Mouse (Mus musculus) midbrain, embryonic 13.5 days (tissue): ENCODE data around the gene Agap1. TPM values are rescaled to one million over a fixed set of nuclear protein-coding genes. Genes with fewer than 3 reads are reported as not detected.

Source experiments
- ATAC-seq: fragments of 200-750 bp; cut with Nextera tagmentation; 2 replicates; pipeline ENCODE4 v1.8.0; 2017; ENCODE audit warnings: mild to moderate bottlenecking, moderate TSS enrichment, moderate library complexity
- H3K27ac ChIP-seq: fragments of 300-500 bp; sonication (generic); 2 replicates; pipeline ENCODE4 v1.5.1; 2015; ENCODE audit warnings: inconsistent platforms, mild to moderate bottlenecking, moderate library complexity
- H3K27me3 ChIP-seq: fragments of 300-500 bp; sonication (generic); 2 replicates; pipeline ENCODE4 v1.6.1; 2015; ENCODE audit warnings: mild to moderate bottlenecking, inconsistent platforms
- H3K36me3 ChIP-seq: fragments of 300-500 bp; sonication (generic); 2 replicates; pipeline ENCODE4 v1.6.1; 2015; ENCODE audit warnings: mild to moderate bottlenecking, inconsistent platforms
- H3K4me1 ChIP-seq: fragments of 300-500 bp; sonication (generic); replicated peaks from 2 replicates; pipeline ENCODE4 v1.6.1; 2015; ENCODE audit warnings: inconsistent platforms
- H3K4me2 ChIP-seq: fragments of 300-500 bp; sonication (generic); replicated peaks from 2 replicates; pipeline ENCODE4 v1.6.1; 2015; ENCODE audit warnings: moderate library complexity, mild to moderate bottlenecking, inconsistent platforms
- H3K4me3 ChIP-seq: fragments of 300-500 bp; sonication (generic); replicated peaks from 2 replicates; pipeline ENCODE4 v1.5.1; 2015; ENCODE audit warnings: mild to moderate bottlenecking, inconsistent platforms
- H3K9ac ChIP-seq: fragments of 300-500 bp; sonication (generic); replicated peaks from 2 replicates; pipeline ENCODE4 v1.6.1; 2015; ENCODE audit warnings: mild to moderate bottlenecking, inconsistent platforms
- H3K9me3 ChIP-seq: fragments of 300-500 bp; sonication (generic); 2 replicates; pipeline ENCODE4 v1.6.1; 2016; ENCODE audit warnings: mild to moderate bottlenecking, inconsistent platforms
- WGBS: fragments of 180-500 bp; shearing (Covaris S2); methylation state at CpG from one replicate; pipeline ENCODE4 v1.1.7; 2015; 5-methylcytosine and 5-hydroxymethylcytosine counted together
- polyA plus RNA-seq: library from polyadenylated mRNA; unstranded; fragments of >200 nt; fragmentation: Nextera tagmentation; extraction: Ambion mirVana; gene quantifications from 2 replicates; pipeline ENCODE4 v1.2.1, GENCODE M21; 2015

Gene Agap1
- polyA plus RNA-seq = 41.4 and 50.2 TPM in 2 replicates

DNA sequence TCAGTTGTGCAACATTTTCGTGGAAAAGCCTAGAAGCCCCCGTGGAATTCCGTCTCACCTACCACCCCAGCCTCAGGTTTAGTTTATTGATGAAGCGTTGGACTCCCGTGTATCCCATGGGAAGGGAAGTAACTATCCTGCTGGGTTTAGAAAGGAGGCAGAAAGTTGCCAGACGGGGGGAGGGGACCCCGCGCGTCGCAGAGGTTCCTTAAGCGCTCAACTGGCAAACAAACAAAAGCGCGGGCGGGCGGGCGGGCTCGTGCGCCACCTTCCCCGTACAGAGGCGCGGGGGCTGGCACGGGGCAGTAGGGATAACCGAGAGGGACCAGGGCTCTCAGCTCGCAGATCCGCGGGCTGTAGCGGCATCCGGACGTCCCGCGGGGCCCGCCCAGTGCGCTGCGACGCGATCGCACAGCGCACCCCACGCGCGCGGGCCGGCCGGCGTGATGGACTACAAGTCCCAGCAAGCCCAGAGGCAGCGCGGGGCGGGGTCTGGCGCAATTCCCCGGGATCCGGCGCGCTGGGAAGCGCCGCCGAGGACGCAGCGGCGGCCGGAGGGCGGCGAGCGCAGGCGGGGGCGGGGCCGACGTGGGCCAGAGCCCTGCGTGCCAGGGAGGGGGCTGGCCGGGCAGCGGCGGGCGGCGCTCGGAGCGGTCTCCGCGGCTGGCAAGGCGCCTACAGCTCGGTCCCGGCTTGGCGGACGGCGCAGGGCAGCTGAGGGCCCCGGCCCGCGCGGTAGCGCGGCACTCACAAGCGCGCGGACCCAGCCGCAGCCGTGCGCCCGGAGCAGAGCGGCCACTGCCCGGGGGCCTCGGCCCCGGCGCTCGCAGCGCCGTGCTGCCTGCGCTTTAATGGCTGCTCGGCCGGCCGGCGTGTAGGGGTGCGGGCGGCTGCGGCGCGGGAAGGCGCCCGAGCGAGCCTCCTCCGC, at the start of gene Agap1:
Gene Agap1 (plus strand): TSS at position 611 of the 928 bp plus-strand sequence.
- H3K4me3 ChIP-seq = peak within 1 kb of the TSS; percentile 80
- H3K4me2 ChIP-seq = peak within 1 kb of the TSS; percentile 92
- WGBS = under 1% methylated on average over 82 of the region's 118 CpGs
- H3K36me3 ChIP-seq = 0 out of 2 replicates have a peak, but pooled peaks cover 8% of the 10 kb centered on the region
- no peaks in the 10 kb centered on the region; the same call in 1 of the 2 replicates for H3K27me3 ChIP-seq
- H3K4me1 ChIP-seq = peaks cover 27% of the 10 kb centered on the region
- H3K9me3 ChIP-seq = 0 out of 2 replicates have a peak, but pooled peaks cover 8% of the 10 kb centered on the region
- H3K9ac ChIP-seq = peak within 1 kb of the TSS; percentile 88
- H3K27ac ChIP-seq = peak within 1 kb of the TSS; percentile 90
- peak; percentile 95 for ATAC-seq

DNA sequence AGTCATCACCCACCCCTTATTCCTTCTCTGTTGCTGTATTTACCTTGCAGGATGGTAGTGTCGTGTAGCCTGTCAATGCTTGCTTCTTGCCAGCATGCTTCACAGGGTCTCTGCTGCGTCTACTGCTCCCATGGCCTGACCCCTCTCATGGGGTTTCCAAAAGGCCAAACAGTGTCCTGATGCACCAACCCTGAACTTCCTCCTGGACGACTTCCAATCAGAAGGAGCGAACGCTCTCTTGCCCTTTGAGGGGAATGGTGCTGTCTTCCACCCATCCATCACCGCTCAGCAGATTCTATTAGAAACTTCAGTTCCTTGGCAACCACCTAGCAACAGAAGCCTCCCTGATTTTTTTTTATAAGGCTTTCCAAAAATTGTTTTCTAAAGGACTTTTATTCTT, 48.6 kb upstream of the Agap1 start:
- Histone ChIP-seq H3K4me1 (peaks cover 3% of the 10 kb centered on the region), H3K4me3 (no peak overlapping the region), H3K27ac (no peak overlapping the region), H3K4me2 (no peak overlapping the region), H3K9ac (no peak overlapping the region), H3K27me3 (peaks cover 30% of the 10 kb centered on the region), H3K9me3 (no peaks in the 10 kb centered on the region; the same call in 1 of the 2 replicates), H3K36me3 (no peaks in the 10 kb centered on the region)
- ATAC-seq = no peak
- WGBS = 79% methylated on average over 6 of the region's 6 CpGs

DNA sequence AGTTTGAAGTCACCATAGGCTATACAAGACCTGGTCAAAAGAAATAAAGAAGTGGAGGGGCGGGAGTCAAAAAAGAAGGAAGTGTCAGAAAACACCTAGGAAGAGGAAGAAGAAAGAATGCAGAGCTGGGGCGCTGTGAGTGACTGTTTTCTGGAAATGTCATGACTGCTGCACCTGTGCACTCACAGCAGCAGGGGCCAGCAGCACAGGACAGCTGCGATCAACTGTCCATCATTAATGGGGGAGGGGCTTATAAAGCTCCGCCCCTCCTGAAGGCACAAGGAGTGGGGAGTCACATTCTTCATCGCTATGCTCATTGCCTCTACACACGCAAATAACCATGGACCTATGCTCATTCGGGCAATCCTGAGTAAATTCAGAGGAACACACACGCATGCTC, 46.6 kb upstream of the Agap1 start:
- H3K27ac ChIP-seq = no peak overlapping the region
- H3K4me2 ChIP-seq = no peak overlapping the region
- peaks cover 19% of the 10 kb centered on the region for H3K27me3 ChIP-seq
- H3K36me3 ChIP-seq = no peaks in the 10 kb centered on the region
- ATAC-seq = no peak
- WGBS = 86% methylated on average over 8 of the region's 8 CpGs
- H3K9me3 ChIP-seq = no peaks in the 10 kb centered on the region; the same call in 1 of the 2 replicates
- H3K4me3 ChIP-seq = no peak overlapping the region
- H3K9ac ChIP-seq = no peak overlapping the region
- H3K4me1 ChIP-seq = no peaks in the 10 kb centered on the region

DNA sequence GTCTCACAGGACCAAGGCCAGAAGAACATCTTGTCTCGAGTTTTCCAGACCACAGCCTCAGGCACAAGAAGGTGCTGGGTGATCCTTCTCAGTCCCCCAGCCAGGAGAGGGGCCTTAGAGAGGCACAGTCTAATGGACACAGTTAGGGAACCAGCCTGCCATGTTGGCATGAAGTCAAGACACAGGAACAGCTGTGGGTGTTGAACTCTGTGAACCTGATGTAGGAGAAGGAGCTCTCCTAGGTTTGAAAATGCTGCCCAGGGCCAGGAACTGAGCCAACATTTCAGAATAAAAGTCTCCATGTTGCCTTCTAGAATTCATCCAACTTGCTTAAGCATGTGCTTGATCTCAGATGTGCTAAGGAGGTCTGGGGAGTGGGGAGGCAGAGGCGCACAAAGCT, 41.5 kb upstream of the Agap1 start:
- H3K36me3 ChIP-seq = no peaks in the 10 kb centered on the region
- H3K4me3 ChIP-seq = no peak overlapping the region
- no peaks in the 10 kb centered on the region; the same call in 1 of the 2 replicates for H3K27me3 ChIP-seq
- no peak overlapping the region for H3K9ac ChIP-seq
- H3K4me1 ChIP-seq = 0 out of 2 replicates have a peak, but pooled peaks cover 4% of the 10 kb centered on the region
- ATAC-seq = no peak
- no peaks in the 10 kb centered on the region for H3K9me3 ChIP-seq
- no peak overlapping the region for H3K4me2 ChIP-seq
- no peak overlapping the region for H3K27ac ChIP-seq
- whole genome bisulfite sequencing = 72% methylated on average over 2 of the region's 2 CpGs

DNA sequence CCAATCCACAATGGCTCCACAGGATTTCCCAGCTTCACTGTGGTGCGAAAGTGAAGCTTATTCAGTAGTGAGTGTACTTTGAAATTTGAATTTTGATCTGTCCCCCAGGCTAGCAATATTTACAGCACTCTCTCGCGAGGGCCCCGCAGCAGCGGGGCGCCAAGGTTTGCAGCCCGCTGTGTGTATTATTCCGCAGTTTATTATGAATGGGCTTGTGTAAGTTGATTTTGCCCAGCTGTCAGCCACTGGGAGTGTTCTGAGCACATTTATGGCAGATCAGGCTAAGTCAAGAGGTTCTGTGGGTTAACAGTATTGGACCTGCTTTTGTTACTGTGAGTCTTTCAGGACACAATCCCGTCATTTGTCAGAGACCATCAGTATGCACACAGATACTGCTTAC, 40.0 kb upstream of the Agap1 start:
- Histone ChIP-seq H3K9me3 (no peaks in the 10 kb centered on the region), H3K4me2 (no peak overlapping the region), H3K27ac (no peak overlapping the region), H3K27me3 (no peaks in the 10 kb centered on the region; the same call in 1 of the 2 replicates), H3K4me3 (no peak overlapping the region), H3K4me1 (0 out of 2 replicates have a peak, but pooled peaks cover 4% of the 10 kb centered on the region), H3K36me3 (no peaks in the 10 kb centered on the region), H3K9ac (no peak overlapping the region)
- 68% methylated on average over 9 of the region's 9 CpGs for WGBS
- ATAC-seq = 0 out of 2 replicates have a peak, but pooled peaks have one; percentile 17

DNA sequence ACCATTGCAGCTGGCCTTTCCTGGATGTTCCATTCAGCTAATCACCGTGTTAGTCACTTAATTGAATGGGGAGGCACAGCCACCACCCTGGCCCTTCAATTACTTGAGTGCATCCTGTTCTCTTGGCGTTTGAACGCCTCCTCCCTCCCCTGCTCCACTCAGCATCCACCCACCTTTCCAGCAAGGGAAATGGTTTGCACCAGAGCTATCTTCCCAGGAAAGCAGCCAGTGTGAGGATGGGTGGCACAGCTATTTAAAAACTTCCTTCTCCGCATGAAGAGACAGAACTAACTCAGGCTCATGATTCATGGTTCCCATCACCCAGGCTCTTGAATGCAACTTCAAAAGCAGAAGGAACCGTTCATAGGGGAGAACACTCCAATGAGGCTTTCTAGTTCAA, 37.7 kb upstream of the Agap1 start:
- ATAC-seq = no peak
- WGBS = 63% methylated on average over 5 of the region's 5 CpGs
- Histone ChIP-seq H3K4me1 (0 out of 2 replicates have a peak, but pooled peaks cover 4% of the 10 kb centered on the region), H3K4me3 (no peak overlapping the region), H3K4me2 (no peak overlapping the region), H3K27me3 (no peaks in the 10 kb centered on the region; the same call in 1 of the 2 replicates), H3K36me3 (no peaks in the 10 kb centered on the region), H3K27ac (no peak overlapping the region), H3K9ac (no peak overlapping the region), H3K9me3 (no peaks in the 10 kb centered on the region)

DNA sequence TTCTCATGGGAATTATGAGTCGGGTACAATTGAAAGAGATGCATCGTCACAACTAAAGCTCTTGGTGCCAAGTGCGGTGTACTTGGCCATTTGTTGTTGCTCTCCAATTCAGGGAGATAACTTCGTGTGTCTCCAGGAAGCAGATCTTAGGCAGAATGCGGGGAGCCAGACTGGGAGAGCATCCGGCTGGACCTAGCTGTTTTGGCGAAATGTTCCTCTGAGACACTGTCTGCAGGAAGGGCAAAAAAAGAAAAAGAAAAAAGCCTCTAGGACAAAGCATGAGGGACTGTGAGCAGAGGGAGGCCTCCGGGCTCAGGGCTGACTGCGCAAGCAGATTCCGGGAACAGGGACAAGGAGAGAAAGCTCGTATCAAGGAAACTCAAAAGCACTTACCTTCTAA, 34.0 kb upstream of the Agap1 start:
- Histone ChIP-seq H3K4me2 (no peak overlapping the region), H3K4me3 (no peak overlapping the region), H3K4me1 (no peaks in the 10 kb centered on the region), H3K36me3 (no peaks in the 10 kb centered on the region), H3K9ac (no peak overlapping the region), H3K27ac (no peak overlapping the region), H3K9me3 (no peaks in the 10 kb centered on the region), H3K27me3 (no peaks in the 10 kb centered on the region; the same call in 1 of the 2 replicates)
- WGBS = 72% methylated on average over 11 of the region's 11 CpGs
- ATAC-seq = no peak

DNA sequence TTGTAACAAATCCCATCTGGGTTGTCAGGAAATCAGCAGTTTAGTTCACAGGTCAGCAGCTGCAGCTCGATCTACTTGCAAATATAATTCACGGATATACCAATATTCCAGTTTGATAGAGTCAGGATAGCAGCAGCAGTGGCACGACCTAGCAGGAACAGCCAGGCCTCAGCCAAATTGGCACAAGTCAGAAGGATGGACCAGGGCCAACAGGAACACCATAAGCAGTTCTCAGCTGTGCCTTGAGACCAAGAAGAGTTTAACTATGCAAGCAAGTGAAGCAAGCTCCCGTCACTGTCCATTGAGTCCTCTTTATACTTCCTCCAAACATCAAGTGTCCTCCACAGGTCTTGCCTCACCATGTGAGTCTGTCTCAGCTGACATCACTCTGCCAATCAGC, 33.2 kb upstream of the Agap1 start:
- no peaks in the 10 kb centered on the region; the same call in 1 of the 2 replicates for H3K27me3 ChIP-seq
- H3K4me2 ChIP-seq = no peak overlapping the region
- 83% methylated on average over 4 of the region's 4 CpGs for WGBS
- H3K4me3 ChIP-seq = no peak overlapping the region
- no peak for ATAC-seq
- no peak overlapping the region for H3K9ac ChIP-seq
- H3K27ac ChIP-seq = no peak overlapping the region
- H3K9me3 ChIP-seq = no peaks in the 10 kb centered on the region
- no peaks in the 10 kb centered on the region for H3K4me1 ChIP-seq
- H3K36me3 ChIP-seq = no peaks in the 10 kb centered on the region

DNA sequence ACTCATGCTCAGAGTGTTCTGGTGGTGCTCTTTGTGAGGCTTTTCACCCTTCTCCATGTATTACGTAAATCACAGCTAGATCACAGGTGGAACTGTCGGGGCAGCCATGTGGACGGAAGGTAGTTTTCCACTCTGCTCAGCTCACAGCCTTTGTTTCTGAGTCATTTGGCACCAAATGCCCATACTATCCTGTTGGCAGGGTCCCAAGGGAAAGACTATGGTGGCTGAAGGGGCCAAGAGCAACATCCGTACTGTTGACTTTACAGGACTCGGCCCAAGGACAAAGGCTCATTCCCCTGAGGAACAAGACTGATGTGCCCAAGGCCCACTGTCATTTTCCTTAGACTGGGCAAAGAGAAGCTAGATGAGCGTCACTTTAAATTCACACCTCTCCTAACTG, 30.0 kb upstream of the Agap1 start:
- no peak overlapping the region for H3K4me2 ChIP-seq
- no peaks in the 10 kb centered on the region for H3K4me1 ChIP-seq
- ATAC-seq = no peak
- H3K27me3 ChIP-seq = no peaks in the 10 kb centered on the region
- H3K4me3 ChIP-seq = no peak overlapping the region
- WGBS = 94% methylated on average over 6 of the region's 6 CpGs
- H3K27ac ChIP-seq = no peak overlapping the region
- no peaks in the 10 kb centered on the region for H3K36me3 ChIP-seq
- no peak overlapping the region for H3K9ac ChIP-seq
- H3K9me3 ChIP-seq = peaks cover 6% of the 10 kb centered on the region; the same call in 1 of the 2 replicates

- 81% methylated on average over 8 of the region's 8 CpGs for WGBS
- peaks cover 6% of the 10 kb centered on the region; the same call in 1 of the 2 replicates for H3K9me3 ChIP-seq
- no peak overlapping the region for H3K9ac ChIP-seq
- no peak overlapping the region for H3K27ac ChIP-seq
- no peak for ATAC-seq
- no peaks in the 10 kb centered on the region for H3K27me3 ChIP-seq
- H3K4me1 ChIP-seq = 0 out of 2 replicates have a peak, but pooled peaks cover 6% of the 10 kb centered on the region
- H3K4me2 ChIP-seq = no peak overlapping the region
- no peak overlapping the region for H3K4me3 ChIP-seq
- no peaks in the 10 kb centered on the region for H3K36me3 ChIP-seq
Measured at GRCm38 (mm10) chr1:89426137-89426536, 28.5 kb upstream of the Agap1 start.

DNA sequence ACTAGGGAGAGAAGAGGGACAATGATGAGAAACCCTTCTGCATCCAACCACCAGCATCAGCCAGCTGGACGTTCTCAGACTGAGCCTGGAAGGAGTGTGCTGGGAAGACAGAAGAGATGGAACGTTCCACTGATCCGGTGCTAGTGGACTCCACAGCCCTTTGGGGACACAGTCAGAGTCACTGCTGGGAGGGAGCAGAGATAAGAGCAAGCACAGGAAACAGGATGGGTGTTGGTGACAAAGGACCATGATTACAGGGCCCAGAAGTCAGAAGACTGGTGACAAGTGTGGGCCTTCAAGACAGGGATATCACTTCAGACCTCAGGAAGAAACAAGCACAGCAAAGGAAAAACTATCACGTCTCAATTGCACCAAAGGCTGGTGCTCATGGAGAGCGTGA, 25.9 kb upstream of the Agap1 start:
- 0 out of 2 replicates have a peak, but pooled peaks cover 6% of the 10 kb centered on the region for H3K4me1 ChIP-seq
- H3K9ac ChIP-seq = no peak overlapping the region
- H3K36me3 ChIP-seq = no peaks in the 10 kb centered on the region
- no peaks in the 10 kb centered on the region for H3K27me3 ChIP-seq
- no peak overlapping the region for H3K4me3 ChIP-seq
- H3K9me3 ChIP-seq = peaks cover 6% of the 10 kb centered on the region; the same call in 1 of the 2 replicates
- ATAC-seq = no peak
- 89% methylated on average over 5 of the region's 5 CpGs for WGBS
- no peak overlapping the region for H3K4me2 ChIP-seq
- H3K27ac ChIP-seq = no peak overlapping the region

GRCm38 (mm10) chr1:89429946-89430640, 24.5 kb upstream of the Agap1 start:
- Histone ChIP-seq H3K27ac (no peak overlapping the region), H3K27me3 (no peaks in the 10 kb centered on the region), H3K9ac (no peak overlapping the region), H3K9me3 (peaks cover 6% of the 10 kb centered on the region; the same call in 1 of the 2 replicates), H3K36me3 (no peaks in the 10 kb centered on the region), H3K4me2 (no peak overlapping the region), H3K4me3 (no peak overlapping the region), H3K4me1 (0 out of 2 replicates have a peak, but pooled peaks cover 6% of the 10 kb centered on the region)
- 45% methylated on average over 11 of the region's 11 CpGs for WGBS
- ATAC-seq = no peak
